Mouse (Mus musculus) intestine, postnatal 0 days (tissue): ENCODE results near the gene Cacna1c. TPM values are rescaled to one million over a fixed set of nuclear protein-coding genes. Genes with fewer than 3 reads are reported as not detected.

ENCODE experiments used
- ATAC-seq: fragments of 200-750 bp; cut with Nextera tagmentation; 2 replicates; pipeline ENCODE4 v1.8.0; 2017; ENCODE audit warnings: mild to moderate bottlenecking, moderate TSS enrichment, moderate library complexity
- H3K27ac ChIP-seq: fragments of 300-500 bp; sonication (generic); 2 replicates; pipeline ENCODE4 v1.5.1; 2014; ENCODE audit warnings: mild to moderate bottlenecking, low read depth, low read length, moderate library complexity
- H3K27me3 ChIP-seq: fragments of 300-500 bp; sonication (generic); replicated peaks from 2 replicates; pipeline ENCODE4 v1.6.1; 2014; ENCODE audit warnings: low read length, mixed read lengths; ENCODE audit not compliant: control insufficient read depth, insufficient read depth
- H3K36me3 ChIP-seq: fragments of 300-500 bp; sonication (generic); 2 replicates; pipeline ENCODE4 v1.6.1; 2014; ENCODE audit warnings: mild to moderate bottlenecking, moderate library complexity; ENCODE audit not compliant: control insufficient read depth, insufficient read depth
- H3K4me1 ChIP-seq: fragments of 300-500 bp; sonication (generic); replicated peaks from 2 replicates; pipeline ENCODE4 v1.6.1; 2014; ENCODE audit warnings: antibody characterized with exemption, low read length, mixed read lengths; ENCODE audit not compliant: control insufficient read depth, insufficient read depth
- H3K4me2 ChIP-seq: fragments of 300-500 bp; sonication (generic); replicated peaks from 2 replicates; pipeline ENCODE4 v1.6.1; 2014; ENCODE audit warnings: low read depth, mild to moderate bottlenecking, moderate library complexity
- H3K4me3 ChIP-seq: fragments of 300-500 bp; sonication (generic); 2 replicates; pipeline ENCODE4 v1.5.1; 2014; ENCODE audit warnings: low read depth, low read length
- H3K9ac ChIP-seq: fragments of 300-500 bp; sonication (generic); 2 replicates; pipeline ENCODE4 v1.6.1; 2014; ENCODE audit warnings: mild to moderate bottlenecking, low read depth, low read length
- H3K9me3 ChIP-seq: fragments of 300-500 bp; sonication (generic); 2 replicates; pipeline ENCODE4 v1.6.1; 2016; ENCODE audit warnings: mixed run types; ENCODE audit not compliant: control insufficient read depth
- CTCF ChIP-seq: sonication (generic); IDR thresholded peaks from 2 replicates; pipeline ENCODE4 v1.5.1; 2016; ENCODE audit warnings: low read depth, mild to moderate bottlenecking, control low read depth, antibody characterized with exemption, moderate library complexity
- WGBS: fragments of 180-500 bp; shearing (Covaris S2); extraction: QIAGEN DNeasy Blood & Tissue Kit; methylation state at CpG from one replicate; pipeline ENCODE4 v1.1.7; 2014; 5-methylcytosine and 5-hydroxymethylcytosine counted together
- polyA plus RNA-seq: library from polyadenylated mRNA; unstranded; fragments of >200 nt; fragmentation: Nextera tagmentation; extraction: Ambion mirVana; gene quantifications from 2 replicates; pipeline ENCODE4 v1.2.1, GENCODE M21; 2015

Gene Cacna1c
- polyA plus RNA-seq, 1 experiment from 2014 or later: 1.2 TPM

DNA sequence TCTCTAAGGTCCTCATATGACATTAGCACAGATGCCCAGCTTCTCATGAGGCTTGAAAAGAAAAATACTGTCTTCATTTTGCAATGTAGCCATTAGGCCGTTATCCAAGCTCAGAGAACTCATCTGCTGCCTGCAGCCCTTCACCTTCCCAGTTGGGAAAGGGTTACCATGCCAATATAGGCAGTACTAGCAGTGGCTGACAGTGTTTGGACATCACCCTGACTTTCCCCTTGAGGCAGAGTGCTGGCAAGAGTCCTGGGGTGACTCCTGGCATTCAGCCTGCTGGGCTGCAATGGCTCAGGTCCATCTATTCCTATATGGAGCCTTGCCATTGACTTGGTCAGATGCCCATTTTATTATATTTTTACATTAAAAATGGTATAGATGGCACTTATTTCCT, 476.7 kb downstream of the Cacna1c start:
- no peak overlapping the region for H3K27ac ChIP-seq
- TF ChIP-seq CTCF: no peak
- no peak for ATAC-seq
- H3K4me1 ChIP-seq: no peaks in the 10 kb centered on the region
- H3K36me3 ChIP-seq: no peaks in the 10 kb centered on the region
- no peak overlapping the region for H3K4me2 ChIP-seq
- WGBS: 81% methylated on average over 1 of the region's 1 CpGs
- no peak overlapping the region for H3K4me3 ChIP-seq
- no peak overlapping the region for H3K9ac ChIP-seq
- H3K9me3 ChIP-seq: no peaks in the 10 kb centered on the region
- H3K27me3 ChIP-seq: no peaks in the 10 kb centered on the region

DNA sequence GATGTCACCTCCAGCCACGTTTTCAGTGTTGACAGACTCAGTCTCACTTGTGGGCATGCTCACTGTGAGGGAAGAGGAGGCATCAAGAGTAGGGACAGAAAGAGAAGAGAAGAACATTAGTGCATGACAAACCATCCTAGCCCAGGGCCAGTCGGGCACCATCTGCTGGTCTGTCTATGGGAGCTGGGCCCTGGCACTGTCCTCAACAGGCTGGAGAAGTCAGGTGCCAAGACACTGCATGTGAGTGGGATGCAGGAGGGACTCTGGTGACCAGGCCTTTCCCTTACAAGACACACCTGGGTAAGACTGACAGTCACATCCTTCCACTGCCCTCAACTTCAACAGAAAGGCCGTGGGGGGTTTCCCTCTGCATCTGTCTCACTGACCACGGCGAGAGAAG, 482.9 kb downstream of the Cacna1c start:
- Histone ChIP-seq H3K4me3 (no peak overlapping the region), H3K4me2 (no peak overlapping the region), H3K36me3 (no peaks in the 10 kb centered on the region), H3K9ac (no peak overlapping the region), H3K27me3 (no peaks in the 10 kb centered on the region), H3K27ac (no peak overlapping the region), H3K9me3 (no peaks in the 10 kb centered on the region), H3K4me1 (no peaks in the 10 kb centered on the region)
- no peak for TF ChIP-seq CTCF
- whole genome bisulfite sequencing: 82% methylated on average over 5 of the region's 5 CpGs
- no peak for ATAC-seq

DNA sequence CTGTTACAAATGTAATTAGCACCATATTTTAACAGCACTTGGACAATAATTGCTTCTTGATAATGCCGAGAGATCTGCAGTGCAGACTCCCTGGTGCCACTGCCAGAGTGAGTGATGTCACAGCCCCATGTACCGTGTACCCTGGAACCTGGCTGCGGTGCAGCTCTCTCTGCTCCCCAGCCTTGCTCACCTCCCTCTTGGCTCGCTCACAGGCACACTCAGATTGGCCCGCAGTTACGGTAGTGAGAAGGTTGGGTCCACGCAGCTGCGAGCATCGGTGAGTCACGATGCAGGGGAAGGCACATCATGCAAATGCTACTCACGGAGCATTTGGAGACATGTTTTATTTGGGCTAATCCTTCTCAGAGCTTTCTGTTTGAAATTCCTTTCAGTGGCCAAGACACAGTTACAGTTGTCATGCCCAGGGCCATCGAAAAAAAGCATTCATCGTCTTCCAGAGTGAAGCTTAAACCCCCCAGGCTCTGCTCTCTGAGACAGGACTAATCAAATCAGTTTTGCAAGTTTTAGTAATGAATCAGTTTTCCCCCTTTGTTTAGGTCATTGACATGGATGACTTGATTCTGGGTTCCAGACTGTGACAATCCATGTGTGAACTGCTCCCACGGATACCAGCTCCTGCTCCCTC, 484.4 kb downstream of the Cacna1c start:
- Histone ChIP-seq H3K27ac (no peak overlapping the region), H3K4me2 (no peak overlapping the region), H3K36me3 (no peaks in the 10 kb centered on the region), H3K9me3 (no peaks in the 10 kb centered on the region), H3K27me3 (no peaks in the 10 kb centered on the region), H3K9ac (no peak overlapping the region), H3K4me1 (no peaks in the 10 kb centered on the region), H3K4me3 (no peak overlapping the region)
- WGBS: 80% methylated on average over 14 of the region's 14 CpGs
- no peak for ATAC-seq
- no peak for TF ChIP-seq CTCF

DNA sequence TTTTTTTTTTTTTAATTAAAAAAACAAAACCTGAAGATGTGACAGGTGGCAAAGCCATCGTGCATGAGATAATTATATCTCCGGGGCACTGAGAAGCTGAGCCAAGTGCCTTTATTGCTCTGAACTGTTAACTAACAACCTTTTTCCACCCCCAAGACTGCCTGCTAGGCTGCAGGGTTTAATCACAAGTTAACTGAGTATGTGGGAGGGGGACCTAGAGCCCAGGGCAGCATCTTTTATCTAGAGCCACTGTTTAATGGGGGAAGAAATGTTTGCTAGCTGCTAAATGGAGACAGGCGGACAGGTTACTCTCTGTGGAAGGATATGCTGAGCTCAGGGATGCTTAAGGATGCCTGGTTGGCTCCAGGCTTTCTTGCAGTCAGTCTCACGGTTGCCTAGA, 489.2 kb downstream of the Cacna1c start:
- no peaks in the 10 kb centered on the region for H3K36me3 ChIP-seq
- no peak overlapping the region for H3K9ac ChIP-seq
- H3K4me2 ChIP-seq: no peak overlapping the region
- H3K4me3 ChIP-seq: no peak overlapping the region
- no peak overlapping the region for H3K27ac ChIP-seq
- no peak for TF ChIP-seq CTCF
- H3K9me3 ChIP-seq: no peaks in the 10 kb centered on the region
- 61% methylated on average over 4 of the region's 4 CpGs for WGBS
- H3K4me1 ChIP-seq: no peaks in the 10 kb centered on the region
- H3K27me3 ChIP-seq: no peaks in the 10 kb centered on the region
- ATAC-seq: no peak

DNA sequence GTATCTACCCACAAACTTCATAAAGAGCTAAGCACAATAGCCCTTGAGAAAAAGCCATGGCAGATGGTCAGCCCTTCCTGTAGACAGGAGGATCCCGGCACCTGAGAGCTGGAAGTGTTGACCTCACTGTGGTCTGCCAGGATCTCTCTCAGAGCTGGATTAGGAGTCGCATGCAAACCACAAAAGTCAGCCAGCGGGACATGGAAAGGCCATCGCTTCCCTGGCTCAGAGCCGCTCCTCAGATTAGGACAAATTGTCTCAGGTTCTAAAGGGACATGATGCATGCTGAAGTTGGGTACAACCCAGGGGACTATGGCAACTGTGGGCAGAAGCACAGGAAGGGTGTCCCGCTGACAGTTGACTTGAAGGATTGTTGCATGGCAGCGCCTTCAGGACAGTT, 490.4 kb downstream of the Cacna1c start:
- Histone ChIP-seq H3K27ac (no peak overlapping the region), H3K9ac (no peak overlapping the region), H3K27me3 (no peaks in the 10 kb centered on the region), H3K36me3 (no peaks in the 10 kb centered on the region), H3K4me3 (no peak overlapping the region), H3K9me3 (no peaks in the 10 kb centered on the region), H3K4me2 (no peak overlapping the region), H3K4me1 (no peaks in the 10 kb centered on the region)
- no peak for ATAC-seq
- 91% methylated on average over 7 of the region's 7 CpGs for WGBS
- no peak for TF ChIP-seq CTCF

DNA sequence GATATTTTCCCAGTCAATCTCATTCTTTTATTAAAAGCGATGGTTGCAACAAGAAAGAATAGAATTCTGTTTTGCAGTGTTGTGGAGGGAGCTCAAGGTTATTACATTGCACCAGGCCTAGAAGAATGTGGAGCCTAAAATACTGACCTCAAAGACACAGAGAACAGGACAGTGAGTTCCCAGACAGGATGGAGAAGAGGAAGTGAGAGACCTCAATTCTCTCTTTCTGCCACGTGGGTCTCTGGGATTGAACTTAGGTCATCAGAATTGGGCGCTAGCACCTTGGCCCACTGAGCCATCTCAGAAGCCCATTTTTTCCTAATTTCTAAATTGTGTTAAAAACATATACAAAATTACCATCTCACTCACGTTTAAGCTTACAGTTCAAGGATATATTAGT, 501.6 kb downstream of the Cacna1c start:
- WGBS: 81% methylated on average over 4 of the region's 4 CpGs
- TF ChIP-seq CTCF: no peak

DNA sequence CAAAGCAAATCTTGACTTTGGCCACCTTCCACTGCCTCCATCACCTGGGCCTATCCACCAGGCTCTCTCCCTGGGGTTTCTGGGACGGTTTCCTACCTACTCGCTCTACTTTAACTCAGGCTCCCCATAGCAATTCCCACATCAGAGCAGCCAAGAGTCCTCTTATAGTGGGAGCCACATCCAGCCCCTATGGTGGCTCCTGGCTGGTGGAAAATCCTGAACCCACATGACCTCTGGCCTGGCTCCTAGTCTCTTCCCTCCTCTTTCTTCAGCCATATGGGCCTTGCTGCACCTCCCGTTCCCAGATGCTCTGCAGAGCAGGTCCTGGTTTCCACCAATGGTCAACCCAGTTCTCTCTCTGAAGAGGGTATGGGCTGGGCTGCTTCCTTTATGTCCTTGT, 506.8 kb downstream of the Cacna1c start:
- H3K4me3 ChIP-seq: no peak overlapping the region
- H3K4me1 ChIP-seq: no peaks in the 10 kb centered on the region
- WGBS: 81% methylated on average over 3 of the region's 3 CpGs
- no peak overlapping the region for H3K4me2 ChIP-seq
- H3K27me3 ChIP-seq: no peaks in the 10 kb centered on the region
- no peak overlapping the region for H3K27ac ChIP-seq
- no peak overlapping the region for H3K9ac ChIP-seq
- no peak for TF ChIP-seq CTCF
- ATAC-seq: no peak
- H3K9me3 ChIP-seq: no peaks in the 10 kb centered on the region
- H3K36me3 ChIP-seq: no peaks in the 10 kb centered on the region

More for the DNA sequence above, 501.6 kb downstream of the Cacna1c start:
- ATAC-seq: no peak
- Histone ChIP-seq H3K27ac (no peak overlapping the region), H3K4me2 (no peak overlapping the region), H3K27me3 (no peaks in the 10 kb centered on the region), H3K4me1 (no peaks in the 10 kb centered on the region), H3K4me3 (no peak overlapping the region), H3K36me3 (no peaks in the 10 kb centered on the region), H3K9me3 (no peaks in the 10 kb centered on the region), H3K9ac (no peak overlapping the region)
